Mouse (Mus musculus) olfactory bulb, adult 2 months (tissue): ENCODE measurements around the gene Mier2. TPM values are rescaled to one million over a fixed set of nuclear protein-coding genes. Genes with fewer than 3 reads are reported as not detected.

Source experiments
- H3K27ac ChIP-seq: fragments of 200-500 bp; 2 replicates; pipeline ENCODE4 v1.5.1; 2012; ENCODE audit warnings: low read depth, low read length; ENCODE audit not compliant: insufficient read depth
- H3K4me1 ChIP-seq: fragments of 200-500 bp; 2 replicates; pipeline ENCODE4 v1.6.1; 2012; ENCODE audit warnings: low read length; ENCODE audit not compliant: control insufficient read depth, insufficient read depth
- H3K4me3 ChIP-seq: fragments of 200-500 bp; 2 replicates; pipeline ENCODE4 v1.5.1; 2012; ENCODE audit warnings: mild to moderate bottlenecking, low read depth, low read length, moderate library complexity; ENCODE audit not compliant: insufficient read depth
- CTCF ChIP-seq: fragments of 200-500 bp; IDR thresholded peaks from 2 replicates; pipeline ENCODE4 v1.5.1; 2012; ENCODE audit warnings: low read depth, mild to moderate bottlenecking, low read length, moderate library complexity; ENCODE audit not compliant: insufficient read depth
- POLR2A ChIP-seq: fragments of 200-500 bp; IDR thresholded peaks from 2 replicates; pipeline ENCODE4 v1.6.1; 2012; ENCODE audit warnings: mild to moderate bottlenecking, low read depth, low read length, moderate library complexity; ENCODE audit not compliant: insufficient read depth
- WGBS: fragments of 180-500 bp; shearing (Covaris S2); methylation state at CpG from one replicate; pipeline ENCODE4 v1.1.7; 2018; 5-methylcytosine and 5-hydroxymethylcytosine counted together
- polyA plus RNA-seq: library from polyadenylated mRNA; stranded (reverse); fragments of >200 nt; gene quantifications from 2 replicates; pipeline ENCODE4 v1.2.4, GENCODE M21; 2012; ENCODE audit warnings: low replicate concordance; ENCODE audit not compliant: missing spikeins, insufficient read depth, insufficient read length

The Mier2 gene
- polyA plus RNA-seq, 1 experiment: not detected

- no peak overlapping the region for H3K4me3 ChIP-seq
- H3K27ac ChIP-seq: no peak overlapping the region
- TF ChIP-seq CTCF (no peak), POLR2A (no peak)
- H3K4me1 ChIP-seq: peaks cover 12% of the 10 kb centered on the region
- 96% methylated on average over 13 of the region's 13 CpGs for WGBS
Observed at GRCm38 (mm10) chr10:79530721-79531120, 24.3 kb downstream of the Mier2 start.

DNA sequence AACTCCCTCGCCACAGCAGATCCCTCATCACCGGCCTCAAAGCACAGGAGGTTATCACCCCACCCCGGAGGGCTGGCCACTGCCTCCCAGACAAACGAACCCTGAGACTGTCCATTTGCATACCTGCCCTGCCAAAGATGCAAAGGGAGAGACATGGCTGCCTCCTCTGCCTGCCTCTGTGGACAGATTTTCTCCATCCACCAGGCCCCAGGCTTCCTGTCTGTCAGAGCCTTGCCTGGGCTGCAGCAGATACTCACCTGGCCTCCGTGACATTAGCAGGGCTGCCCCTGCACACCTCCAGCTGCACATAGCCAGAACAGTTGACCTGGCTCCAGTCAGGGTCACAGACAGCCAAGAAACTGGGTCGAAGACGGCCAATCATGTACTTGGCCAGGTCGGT is 24.8 kb downstream of the Mier2 start:
- Histone ChIP-seq H3K27ac (no peak overlapping the region), H3K4me1 (peaks cover 12% of the 10 kb centered on the region), H3K4me3 (no peak overlapping the region)
- TF ChIP-seq CTCF: no peak
- no peak for TF ChIP-seq POLR2A
- WGBS: 75% methylated on average over 8 of the region's 8 CpGs

GRCm38 (mm10) chr10:79528081-79528480 is 26.9 kb downstream of the Mier2 start:
- Histone ChIP-seq H3K4me3 (no peak overlapping the region), H3K27ac (no peak overlapping the region), H3K4me1 (peaks cover 3% of the 10 kb centered on the region)
- WGBS: 83% methylated on average over 3 of the region's 3 CpGs
- TF ChIP-seq CTCF: no peak
- no peak for TF ChIP-seq POLR2A

GRCm38 (mm10) chr10:79527453-79527845 is 27.6 kb downstream of the Mier2 start:
- H3K4me3 ChIP-seq: no peak overlapping the region
- H3K27ac ChIP-seq: no peak overlapping the region
- H3K4me1 ChIP-seq: no peaks in the 10 kb centered on the region
- TF ChIP-seq POLR2A: no peak
- no peak for TF ChIP-seq CTCF
- 88% methylated on average over 6 of the region's 6 CpGs for WGBS

DNA sequence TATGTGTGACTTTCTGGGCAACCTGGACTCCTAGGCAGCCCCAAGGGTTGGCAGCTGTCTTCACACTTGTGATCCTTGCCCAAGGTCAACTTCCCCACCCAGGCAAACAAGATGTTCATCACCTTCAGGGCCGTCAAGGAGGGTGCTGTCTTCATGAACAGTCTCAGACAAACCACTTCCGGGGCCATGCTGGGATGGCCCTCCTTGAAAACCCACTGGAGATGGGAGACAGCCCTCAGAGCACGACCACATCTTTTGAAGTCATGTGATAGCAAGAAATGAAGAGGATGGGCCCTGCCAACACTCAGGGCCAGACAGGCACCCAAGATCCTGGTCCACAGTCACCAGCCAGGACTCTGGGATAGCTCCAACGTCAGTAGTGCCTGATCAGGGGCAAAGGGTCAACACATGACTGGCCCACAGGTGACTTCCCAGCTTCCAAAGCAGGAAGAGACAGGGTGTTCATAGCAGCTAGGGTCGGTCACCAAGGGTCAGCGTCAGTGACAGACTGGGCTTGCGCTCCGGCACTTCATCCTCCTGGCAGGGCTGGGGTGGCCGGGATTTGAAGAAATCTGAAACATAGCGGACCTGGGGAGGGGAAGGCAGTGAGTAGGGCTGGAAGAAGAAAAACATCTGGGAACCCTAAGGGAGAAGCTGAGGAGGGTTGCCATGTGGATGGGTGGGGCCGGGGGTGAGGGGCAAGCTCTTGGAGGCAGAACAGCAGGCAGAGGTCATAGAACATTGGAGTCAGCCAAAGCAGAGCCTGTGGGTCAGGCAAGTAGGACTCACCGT is 28.1 kb downstream of the Mier2 start:
- Histone ChIP-seq H3K4me3 (no peak overlapping the region), H3K4me1 (no peaks in the 10 kb centered on the region), H3K27ac (no peak overlapping the region)
- TF ChIP-seq POLR2A: no peak
- TF ChIP-seq CTCF: no peak
- WGBS: 92% methylated on average over 12 of the region's 12 CpGs

- WGBS: 95% methylated on average over 8 of the region's 8 CpGs
- Histone ChIP-seq H3K4me1 (no peaks in the 10 kb centered on the region), H3K27ac (no peak overlapping the region), H3K4me3 (no peak overlapping the region)
- no peak for TF ChIP-seq CTCF
- no peak for TF ChIP-seq POLR2A
Observed at GRCm38 (mm10) chr10:79525456-79526325, 29.3 kb downstream of the Mier2 start.

GRCm38 (mm10) chr10:79524433-79524832 is 30.6 kb downstream of the Mier2 start:
- Histone ChIP-seq H3K27ac (no peak overlapping the region), H3K4me3 (no peak overlapping the region), H3K4me1 (no peaks in the 10 kb centered on the region)
- TF ChIP-seq POLR2A: no peak
- no peak for TF ChIP-seq CTCF
- WGBS: 96% methylated on average over 1 of the region's 1 CpGs

DNA sequence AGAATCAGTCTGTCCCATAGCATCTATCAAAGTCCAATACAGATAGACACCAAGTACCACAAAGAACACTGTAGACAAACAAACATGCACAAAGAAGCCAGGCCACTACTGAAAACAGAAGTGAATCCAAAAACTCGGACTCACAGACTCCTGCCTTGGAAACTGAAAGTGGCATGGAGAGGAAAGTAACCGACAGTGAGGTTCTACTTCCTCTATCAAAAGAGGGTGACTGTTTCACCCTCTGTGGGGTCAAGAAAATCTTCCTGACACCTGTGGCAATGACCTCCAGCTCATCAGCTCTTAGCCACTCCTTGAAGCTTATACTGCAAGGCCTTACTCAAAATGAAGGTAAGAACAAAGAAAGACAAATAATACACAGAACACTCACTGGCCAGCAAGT is 48.3 kb downstream of the Mier2 start:
- TF ChIP-seq CTCF: no peak
- no peak for TF ChIP-seq POLR2A
- Histone ChIP-seq H3K4me1 (no peaks in the 10 kb centered on the region), H3K27ac (no peak overlapping the region), H3K4me3 (no peak overlapping the region)
- 78% methylated on average over 2 of the region's 2 CpGs for WGBS
